Mouse (Mus musculus) urinary bladder, adult 18-20 months (tissue): ENCODE data around the gene Nfkbib.

Experiments used
- DNase-seq, 2 experiments: peaks; one replicate each; pipeline ENCODE4 v3.0.0; 2022; ENCODE audit warnings: low spot score in 2 of 2, mixed read lengths in 2 of 2

The Nfkbib gene

GRCm38 (mm10) chr7:28719650-28720049 is 47.7 kb downstream of the Nfkbib start:
- no peak for DNase-seq

GRCm38 (mm10) chr7:28719159-28719558 is 48.2 kb downstream of the Nfkbib start:
- no peak for DNase-seq

- DNase-seq = no peak
Measured at GRCm38 (mm10) chr7:28717726-28718125, 49.6 kb downstream of the Nfkbib start.

- peak; percentile 28 to 62 for DNase-seq
Measured at GRCm38 (mm10) chr7:28716590-28717281, 50.6 kb downstream of the Nfkbib start, which contains the start of gene Fbxo17. Gene Fbxo17 (plus strand): TSS chr7:28716804.

GRCm38 (mm10) chr7:28715598-28715997 is 51.7 kb downstream of the Nfkbib start:
- no peak for DNase-seq

- DNase-seq = no peak
Measured at GRCm38 (mm10) chr7:28714667-28715066, 52.6 kb downstream of the Nfkbib start.

- DNase-seq = no peak
Measured at GRCm38 (mm10) chr7:28710962-28711361, 56.4 kb downstream of the Nfkbib start.

- no peak for DNase-seq
Measured at GRCm38 (mm10) chr7:28709454-28709853, 57.9 kb downstream of the Nfkbib start.
